Mouse (Mus musculus) CH12.LX (cell line): ENCODE measurements around the gene Cyp17a1. TPM values are rescaled to one million over a fixed set of nuclear protein-coding genes. Genes with fewer than 3 reads are reported as not detected.

ENCODE experiments used
- DNase-seq: peaks from one replicate; pipeline ENCODE4 v3.0.0-alpha.2; 2013; ENCODE audit errors: extremely low read depth
- H3K27ac ChIP-seq: 2 replicates; pipeline ENCODE4 v1.5.1; 2012; ENCODE audit warnings: low read depth, mild to moderate bottlenecking, control low read depth, moderate library complexity; ENCODE audit not compliant: insufficient read depth
- H3K27me3 ChIP-seq: replicated peaks from 2 replicates; pipeline ENCODE3; 2012; ENCODE audit warnings: inconsistent platforms
- H3K36me3 ChIP-seq, 2 experiments: replicated peaks in 1 of 2; 2 replicates each; pipeline versions ENCODE3 to v1.6.1; 2012; ENCODE audit warnings: inconsistent platforms in 1 of 2, low read length in 1 of 2, mild to moderate bottlenecking in 1 of 2, mixed read lengths in 1 of 2, moderate library complexity in 1 of 2; ENCODE audit not compliant: control insufficient read depth in 1 of 2, insufficient read depth in 1 of 2
- H3K4me1 ChIP-seq, 2 experiments: 2 replicates each; pipeline ENCODE4 v1.6.1; 2012; ENCODE audit warnings: inconsistent platforms in 1 of 2, moderate library complexity in 1 of 2; ENCODE audit not compliant: insufficient read depth in 2 of 2, control insufficient read depth in 1 of 2
- H3K4me2 ChIP-seq: 2 replicates; pipeline ENCODE4 v1.6.1; 2012; ENCODE audit warnings: low read depth, mild to moderate bottlenecking, control low read depth; ENCODE audit not compliant: poor library complexity, insufficient read depth, severe bottlenecking
- H3K4me3 ChIP-seq, 3 experiments: fragments of 150-350 bp in 1 of 3; sonication (generic) in 1 of 3; replicated peaks in 1 of 3; 2 replicates each; pipeline versions ENCODE3 to v1.5.1; 2011 to 2012; ENCODE audit warnings: low read depth in 2 of 3, low read length in 2 of 3, mild to moderate bottlenecking in 2 of 3, moderate library complexity in 2 of 3, control low read depth in 1 of 3, improper control_type of control experiment in 1 of 3, inconsistent platforms in 1 of 3, mixed read lengths in 1 of 3; ENCODE audit not compliant: poor library complexity in 1 of 3
- H3K79me2 ChIP-seq: replicated peaks from 2 replicates; pipeline ENCODE4 v1.6.1; 2012; ENCODE audit warnings: mild to moderate bottlenecking, moderate library complexity; ENCODE audit not compliant: control insufficient read depth, poor library complexity, insufficient read depth, severe bottlenecking; ENCODE audit errors: extremely low read depth
- H3K9ac ChIP-seq: 2 replicates; pipeline ENCODE4 v1.6.1; 2012; ENCODE audit warnings: low read depth, mild to moderate bottlenecking, control low read depth, moderate library complexity; ENCODE audit not compliant: insufficient read depth
- H3K9me3 ChIP-seq: replicated peaks from 2 replicates; pipeline ENCODE3; 2012; ENCODE audit warnings: low read length, inconsistent platforms, mixed read lengths
- CHD2 ChIP-seq: IDR thresholded peaks from 2 replicates; pipeline ENCODE4 v1.6.1; 2011; ENCODE audit warnings: low read length, improper control_type of control experiment
- CTCF ChIP-seq, 2 experiments: IDR thresholded peaks in 1 of 2; conservative IDR thresholded peaks in 1 of 2; 2 replicates each; pipeline ENCODE4 v1.5.1; 2011 to 2012; ENCODE audit warnings: low read depth in 2 of 2, low read length in 2 of 2, improper control_type of control experiment in 1 of 2, inconsistent platforms in 1 of 2, mild to moderate bottlenecking in 1 of 2, moderate library complexity in 1 of 2
- E2F4 ChIP-seq: IDR thresholded peaks from 2 replicates; pipeline ENCODE4 v1.6.1; 2011; ENCODE audit warnings: low read depth, low read length, improper control_type of control experiment; ENCODE audit not compliant: insufficient replicate concordance
- ELF1 ChIP-seq: IDR thresholded peaks from 2 replicates; pipeline ENCODE4 v1.6.1; 2014; ENCODE audit warnings: low read depth, mild to moderate bottlenecking, inconsistent platforms, low read length, improper control_type of control experiment
- EP300 ChIP-seq: IDR thresholded peaks from 2 replicates; pipeline ENCODE4 v1.6.1; 2011; ENCODE audit warnings: low read length, improper control_type of control experiment
- GABPA ChIP-seq: IDR thresholded peaks from 2 replicates; pipeline ENCODE4 v1.6.1; 2012; ENCODE audit warnings: low read depth, low read length, improper control_type of control experiment, inconsistent platforms; ENCODE audit not compliant: insufficient replicate concordance
- HCFC1 ChIP-seq: IDR thresholded peaks from 2 replicates; pipeline ENCODE4 v1.6.1; 2012; ENCODE audit warnings: low read depth, mild to moderate bottlenecking, inconsistent platforms, low read length, improper control_type of control experiment
- IRF4 ChIP-seq: IDR thresholded peaks from 2 replicates; pipeline ENCODE4 v1.6.1; 2014; ENCODE audit warnings: low read depth, mild to moderate bottlenecking, inconsistent platforms, low read length, improper control_type of control experiment
- JUND ChIP-seq: conservative IDR thresholded peaks from 2 replicates; pipeline ENCODE4 v1.6.1; 2011; ENCODE audit warnings: low read depth, low read length, improper control_type of control experiment
- MAFK ChIP-seq: IDR thresholded peaks from 2 replicates; pipeline ENCODE4 v1.6.1; 2011; ENCODE audit warnings: low read length, improper control_type of control experiment; ENCODE audit not compliant: insufficient replicate concordance
- MAX ChIP-seq: IDR thresholded peaks from 2 replicates; pipeline ENCODE4 v1.6.1; 2011; ENCODE audit warnings: low read length, improper control_type of control experiment
- MEF2A ChIP-seq: IDR thresholded peaks from 2 replicates; pipeline ENCODE4 v1.6.1; 2014; ENCODE audit warnings: low read depth, mild to moderate bottlenecking, inconsistent platforms, low read length, improper control_type of control experiment, borderline replicate concordance
- MXI1 ChIP-seq: IDR thresholded peaks from 2 replicates; pipeline ENCODE4 v1.6.1; 2011; ENCODE audit warnings: mild to moderate bottlenecking, low read depth, low read length, improper control_type of control experiment
- NRF1 ChIP-seq: IDR thresholded peaks from 2 replicates; pipeline ENCODE4 v1.6.1; 2014; ENCODE audit warnings: low read depth, mild to moderate bottlenecking, inconsistent platforms, low read length, improper control_type of control experiment, moderate library complexity
- POLR2A ChIP-seq: IDR thresholded peaks from 2 replicates; pipeline ENCODE4 v1.6.1; 2011; ENCODE audit warnings: low read depth, mild to moderate bottlenecking, improper control_type of control experiment, low read length
- POLR2AphosphoS2 ChIP-seq: IDR thresholded peaks from 2 replicates; pipeline ENCODE4 v1.6.1; 2011; ENCODE audit warnings: low read depth, low read length, improper control_type of control experiment
- RAD21 ChIP-seq: IDR thresholded peaks from 2 replicates; pipeline ENCODE4 v1.6.1; 2011; ENCODE audit warnings: low read depth, mild to moderate bottlenecking, low read length, improper control_type of control experiment, moderate library complexity
- SMC3 ChIP-seq: IDR thresholded peaks from 2 replicates; pipeline ENCODE4 v1.6.1; 2011; ENCODE audit warnings: low read depth, low read length, improper control_type of control experiment
- TCF12 ChIP-seq: IDR thresholded peaks from 2 replicates; pipeline ENCODE4 v1.6.1; 2014; ENCODE audit warnings: low read depth, mild to moderate bottlenecking, inconsistent platforms, low read length, improper control_type of control experiment
- USF2 ChIP-seq: conservative IDR thresholded peaks from 2 replicates; pipeline ENCODE4 v1.6.1; 2011; ENCODE audit warnings: low read depth, low read length, improper control_type of control experiment
- ZKSCAN1 ChIP-seq: IDR thresholded peaks from 2 replicates; pipeline ENCODE4 v1.6.1; 2012; ENCODE audit warnings: low read depth, inconsistent platforms, low read length, improper control_type of control experiment, borderline replicate concordance
- ZNF384 ChIP-seq: IDR thresholded peaks from 2 replicates; pipeline ENCODE4 v1.6.1; 2012; ENCODE audit warnings: low read depth, low read length, improper control_type of control experiment, inconsistent platforms
- dilution Hi-C: fragments of 300-500 bp; cut with MboI; formaldehyde crosslinking; loops from 2 replicates; pipeline ENCODE4 v1.14.3; 2020; ENCODE audit warnings: low sequenced_read_pairs; ENCODE audit not compliant: extremely low pct_unique_long_range_greater_than_20kb, extremely low pct_ligation_motif_present
- in situ Hi-C: fragments of 300-500 bp; cut with MboI; formaldehyde crosslinking; loops from 3 replicates; pipeline ENCODE4 v1.14.3; 2019; ENCODE audit warnings: low sequenced_read_pairs, low pct_ligation_motif_present, low pct_unique_long_range_greater_than_20kb, mixed read lengths
- polyA plus RNA-seq: library from polyadenylated mRNA; unstranded; fragments of >175 nt; gene quantifications from 2 replicates; pipeline ENCODE4 v1.2.1, GENCODE M21; 2012; ENCODE audit warnings: low read depth; ENCODE audit not compliant: insufficient read length
- total RNA-seq, 2 experiments: library from RNA; depleted of rRNA; stranded (reverse); fragments of 300-350 nt in 1 of 2; fragments of >200 nt in 1 of 2; gene quantifications; 2 replicates each; pipeline ENCODE4 v1.2.3; 2012 to 2014

The Cyp17a1 gene
- total and polyA plus RNA-seq, 3 experiments: not detected

GRCm38 (mm10) chr19:46640780-46641179 lies 32.2 kb downstream of the Cyp17a1 start:
- dilution Hi-C loops (no loop called here), in situ Hi-C loops (no loop called here)
- TF ChIP-seq E2F4 (no peak), MAFK (no peak), POLR2AphosphoS2 (no peak), CHD2 (no peak), MXI1 (no peak), ZKSCAN1 (no peak), EP300 (no peak), HCFC1 (no peak), ZNF384 (no peak), CTCF (conservative IDR thresholded peaks at IDR 0.05 in 1 of 2, IDR thresholded peaks at IDR 0.05 in 1 of 2; ENCODE audit: low read depth in 2 of 2, low read length in 2 of 2) (no peak)
- TF ChIP-seq, all 38 proteins: peak for 0
- peaks cover 31 to 91% of the 10 kb centered on the region in 2 experiments for H3K36me3 ChIP-seq
- H3K9ac ChIP-seq: no peak overlapping the region
- H3K4me2 ChIP-seq: no peak overlapping the region
- no peak overlapping the region for H3K4me3 ChIP-seq
- DNase-seq: no peak
- H3K79me2 ChIP-seq: peaks cover 6% of the 10 kb centered on the region
- H3K27ac ChIP-seq: no peak overlapping the region
- H3K9me3 ChIP-seq: no peaks in the 10 kb centered on the region
- peaks cover 0 to 4% of the 10 kb centered on the region in 2 experiments; a peak in 1 of 4 replicates for H3K4me1 ChIP-seq
- no peaks in the 10 kb centered on the region for H3K27me3 ChIP-seq

- Histone ChIP-seq H3K27ac (no peak overlapping the region), H3K4me2 (no peak overlapping the region), H3K9ac (no peak overlapping the region), H3K27me3 (no peaks in the 10 kb centered on the region), H3K79me2 (peaks cover 6% of the 10 kb centered on the region), H3K9me3 (no peaks in the 10 kb centered on the region), H3K36me3 (peaks cover 26 to 89% of the 10 kb centered on the region in 2 experiments), H3K4me1 (peaks cover 0 to 4% of the 10 kb centered on the region in 2 experiments; a peak in 1 of 4 replicates), H3K4me3 (no peak overlapping the region)
- DNase-seq: no peak
- TF ChIP-seq POLR2AphosphoS2: no peak
- no peak for TF ChIP-seq MEF2A
- no peak for TF ChIP-seq RAD21
- TF ChIP-seq SMC3: no peak
- in situ Hi-C loops: no loop called here
- dilution Hi-C loops: no loop called here
Measured at GRCm38 (mm10) chr19:46639496-46639895, 33.5 kb downstream of the Cyp17a1 start.

- Histone ChIP-seq H3K79me2 (peaks cover 6% of the 10 kb centered on the region), H3K4me3 (no peak overlapping the region), H3K36me3 (peaks cover 21 to 89% of the 10 kb centered on the region in 2 experiments), H3K27me3 (no peaks in the 10 kb centered on the region), H3K9ac (no peak overlapping the region), H3K4me2 (no peak overlapping the region), H3K27ac (no peak overlapping the region), H3K9me3 (no peaks in the 10 kb centered on the region), H3K4me1 (peaks cover 0 to 4% of the 10 kb centered on the region in 2 experiments; a peak in 1 of 4 replicates)
- dilution Hi-C loops (no loop called here), in situ Hi-C loops (no loop called here)
- no peak for DNase-seq
- TF ChIP-seq JUND (no peak), IRF4 (no peak), GABPA (no peak), TCF12 (no peak), USF2 (no peak), MAX (no peak), ZKSCAN1 (no peak), ELF1 (no peak), POLR2A (no peak), NRF1 (no peak)
Measured at GRCm38 (mm10) chr19:46639053-46639452, 33.9 kb downstream of the Cyp17a1 start.
